Mouse (Mus musculus) adrenal gland, adult 2 months (tissue): ENCODE measurements at regions not wholly inside any gene's neighbourhood (a gene's known extent, or its start where the extent isn't known, plus 50 kb on each side); places are given as distances from the start of the nearest gene placed in this dataset.

Experiments
- DNase-seq: peaks from one replicate; pipeline ENCODE4 v3.0.0; 2021

- DNase-seq, result no peak
Measured at GRCm38 (mm10) chr12:95054887-95055286, 637.1 kb upstream of the Flrt2 start.

- no peak for DNase-seq
Measured at GRCm38 (mm10) chr12:95056926-95057325, 635.1 kb upstream of the Flrt2 start.

GRCm38 (mm10) chr12:95059396-95059795, 632.6 kb upstream of the Flrt2 start:
- no peak for DNase-seq

GRCm38 (mm10) chr12:95072307-95072706, 619.7 kb upstream of the Flrt2 start:
- no peak for DNase-seq

GRCm38 (mm10) chr12:95119223-95119952, 572.6 kb upstream of the Flrt2 start:
- DNase-seq, result no peak

GRCm38 (mm10) chr12:95132804-95133203, 559.2 kb upstream of the Flrt2 start:
- no peak for DNase-seq

GRCm38 (mm10) chr12:95133482-95133881, 558.5 kb upstream of the Flrt2 start:
- no peak for DNase-seq

GRCm38 (mm10) chr12:95138167-95138566, 553.9 kb upstream of the Flrt2 start:
- DNase-seq, result no peak

GRCm38 (mm10) chr12:95171051-95171450, 521.0 kb upstream of the Flrt2 start:
- no peak for DNase-seq

GRCm38 (mm10) chr12:95173810-95174402, 518.1 kb upstream of the Flrt2 start:
- DNase-seq, result no peak

- no peak for DNase-seq
Measured at GRCm38 (mm10) chr12:95202486-95202885, 489.5 kb upstream of the Flrt2 start.

- no peak for DNase-seq
Measured at GRCm38 (mm10) chr12:95205081-95205480, 486.9 kb upstream of the Flrt2 start.

GRCm38 (mm10) chr12:95239158-95239779, 452.8 kb upstream of the Flrt2 start:
- DNase-seq, result no peak

GRCm38 (mm10) chr12:95267187-95267586, 424.8 kb upstream of the Flrt2 start:
- DNase-seq, result no peak

GRCm38 (mm10) chr12:95305386-95305785, 386.6 kb upstream of the Flrt2 start:
- no peak for DNase-seq

GRCm38 (mm10) chr12:95315151-95315750, 376.8 kb upstream of the Flrt2 start:
- DNase-seq, result no peak

GRCm38 (mm10) chr12:95316820-95317219, 375.2 kb upstream of the Flrt2 start:
- DNase-seq, result no peak

GRCm38 (mm10) chr12:95321693-95322092, 370.3 kb upstream of the Flrt2 start:
- no peak for DNase-seq

- no peak for DNase-seq
Measured at GRCm38 (mm10) chr12:95329666-95330065, 362.4 kb upstream of the Flrt2 start.

- DNase-seq, result no peak
Measured at GRCm38 (mm10) chr12:95347786-95348185, 344.2 kb upstream of the Flrt2 start.

- DNase-seq, result no peak
Measured at GRCm38 (mm10) chr12:95355151-95355550, 336.9 kb upstream of the Flrt2 start.

- DNase-seq, result no peak
Measured at GRCm38 (mm10) chr12:95384248-95384964, 307.6 kb upstream of the Flrt2 start.
